Mouse (Mus musculus): ENCODE data around the gene Ngfr.
"Not testable (repeated sequence)": the region's sequence is repeated elsewhere in the genome, so short reads cannot be mapped to it uniquely, and the experiment has no call there.

The Ngfr gene

GRCm38 (mm10) chr11:95587423-95587951 is at the start of gene Ngfr:
Ngfr (minus strand) TSS chr11:95587735.
- peak; percentile 87 for DNase-seq (ENCODE audit: low read depth, low spot score)

GRCm38 (mm10) chr11:95635030-95635429 is 47.5 kb upstream of the Ngfr start:
- DNase-seq (ENCODE audit: low read depth, low spot score), result peak; percentile 35

GRCm38 (mm10) chr11:95633512-95634000 is 46.0 kb upstream of the Ngfr start:
- DNase-seq (ENCODE audit: low read depth, low spot score), result no peak

GRCm38 (mm10) chr11:95632474-95632873 is 44.9 kb upstream of the Ngfr start:
- no peak for DNase-seq (ENCODE audit: low read depth, low spot score)

- no peak for DNase-seq (ENCODE audit: low read depth, low spot score)
Observed at GRCm38 (mm10) chr11:95631301-95631700, 43.8 kb upstream of the Ngfr start.

- DNase-seq (ENCODE audit: low read depth, low spot score), result no peak
Observed at GRCm38 (mm10) chr11:95630558-95630957, 43.0 kb upstream of the Ngfr start.

- peak; percentile 85 for DNase-seq (ENCODE audit: low read depth, low spot score)
Observed at GRCm38 (mm10) chr11:95622426-95622825, 34.9 kb upstream of the Ngfr start.

- DNase-seq (ENCODE audit: low read depth, low spot score), result peak; percentile 88
Observed at GRCm38 (mm10) chr11:95621541-95622130, 34.1 kb upstream of the Ngfr start.

GRCm38 (mm10) chr11:95621010-95621409 is 33.5 kb upstream of the Ngfr start:
- DNase-seq (ENCODE audit: low read depth, low spot score), result no peak

- no peak for DNase-seq (ENCODE audit: low read depth, low spot score)
Observed at GRCm38 (mm10) chr11:95619886-95620444, 32.4 kb upstream of the Ngfr start.

- DNase-seq (ENCODE audit: low read depth, low spot score), result no peak
Observed at GRCm38 (mm10) chr11:95619081-95619480, 31.5 kb upstream of the Ngfr start.

GRCm38 (mm10) chr11:95617785-95618465 is 30.4 kb upstream of the Ngfr start:
- DNase-seq (ENCODE audit: low read depth, low spot score), result no peak

- no peak for DNase-seq (ENCODE audit: low read depth, low spot score)
Observed at GRCm38 (mm10) chr11:95614739-95615138, 27.2 kb upstream of the Ngfr start.

- no peak for DNase-seq (ENCODE audit: low read depth, low spot score)
Observed at GRCm38 (mm10) chr11:95611283-95611682, 23.7 kb upstream of the Ngfr start.

- DNase-seq (ENCODE audit: low read depth, low spot score), result no peak
Observed at GRCm38 (mm10) chr11:95610391-95610902, 22.9 kb upstream of the Ngfr start.

- DNase-seq (ENCODE audit: low read depth, low spot score), result no peak
Observed at GRCm38 (mm10) chr11:95609924-95610323, 22.4 kb upstream of the Ngfr start.

- not testable (repeated sequence) for DNase-seq (ENCODE audit: low read depth, low spot score)
Observed at GRCm38 (mm10) chr11:95607286-95607685, 19.8 kb upstream of the Ngfr start.

- DNase-seq (ENCODE audit: low read depth, low spot score), result no peak
Observed at GRCm38 (mm10) chr11:95598214-95599062, 10.9 kb upstream of the Ngfr start.

GRCm38 (mm10) chr11:95597741-95598140 is 10.2 kb upstream of the Ngfr start:
- no peak for DNase-seq (ENCODE audit: low read depth, low spot score)

- no peak for DNase-seq (ENCODE audit: low read depth, low spot score)
Observed at GRCm38 (mm10) chr11:95596704-95597103, 9.2 kb upstream of the Ngfr start.

- no peak for DNase-seq (ENCODE audit: low read depth, low spot score)
Observed at GRCm38 (mm10) chr11:95596150-95596515, 8.6 kb upstream of the Ngfr start.

Data from ZHBTc4 (cell line).